8 mouse cellular contexts compared by ENCODE assay signal in the genomic region with DNA sequence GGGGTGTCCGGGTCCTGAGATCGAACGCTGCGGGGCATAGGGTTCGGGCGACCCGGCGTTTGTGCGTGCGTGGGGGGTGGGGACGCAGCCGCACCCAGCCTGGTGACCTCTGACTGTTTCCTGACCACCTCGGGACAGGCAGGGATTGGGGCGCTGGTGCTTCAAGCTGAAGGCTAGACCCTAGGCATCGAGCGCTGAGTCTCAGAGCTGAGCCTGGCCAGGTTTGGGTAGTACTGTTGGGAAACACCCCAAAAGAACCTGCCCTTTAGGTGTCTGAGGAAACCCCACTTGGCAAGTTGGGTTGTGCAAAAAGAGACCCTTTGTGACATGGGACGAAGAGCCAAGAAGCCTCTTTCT. TPM values are rescaled to one million over a fixed set of nuclear protein-coding genes. Genes with fewer than 3 reads are reported as not detected.
DNase-seq lines count a peak whose midpoint lies in the region; ATAC-seq and TF ChIP-seq lines count a peak whose summit lies in the region.

A gene (minus strand): TSS at position 38 of the 357 bp plus-strand sequence.

- TF ChIP-seq CTCF in small intestine, adult 2 months (IDR thresholded peaks at IDR 0.05; ENCODE audit: extremely low read depth, insufficient read length, insufficient replicate concordance, low read depth, low read length) = no peak

- 12% methylated on average over 17 of the region's 17 CpGs for WGBS in small intestine, adult 2 months

- H3K27me3 ChIP-seq in megakaryocyte, embryonic 14.5 days (replicated peaks) = peaks cover 85% of the 10 kb centered on the region
- H3K27me3 ChIP-seq in small intestine, adult 2 months (ENCODE audit: control insufficient read depth, insufficient read depth, low read length) = peaks cover 6% of the 10 kb centered on the region; the same call in 1 of the 2 replicates

- DNase-seq in cerebellum, adult 8-10 months = no peak
- DNase-seq in left cerebral cortex, postnatal 36 days (ENCODE audit: low spot score in 2 of 2) = no peak
- no peak for DNase-seq in gastrocnemius, adult 18-20 months (ENCODE audit: low spot score)

- no peak within 1 kb of the TSS for H3K27ac ChIP-seq in small intestine, adult 2 months (ENCODE audit: insufficient read depth, low read depth, low read length)

- intact Hi-C loops in left cerebral cortex, postnatal 36 days (cut with DNase I) = loop anchor here (5.0 kb wide), 5 partner anchors 55 to 320 kb away; no protein-coding TSS in a partner anchor

- peak within 1 kb of the TSS; percentile 91 for H3K4me3 ChIP-seq in megakaryocyte, embryonic 14.5 days (replicated peaks)
- peak within 1 kb of the TSS; percentile 75 for H3K4me3 ChIP-seq in small intestine, adult 2 months (ENCODE audit: low read depth, low read length)

- H3K9me3 ChIP-seq in megakaryocyte, embryonic 14.5 days = peaks cover 14% of the 10 kb centered on the region; the same call in 1 of the 2 replicates

- peak; percentile 54 for ATAC-seq in cerebellum, adult (ENCODE audit: insufficient number of reproducible peaks, low FRiP score, low TSS enrichment)
- ATAC-seq in megakaryocyte, adult 5-6 weeks (ENCODE audit: poor library complexity, severe bottlenecking) = no peak
- ATAC-seq in CD4-positive, CD25-positive, alpha-beta regulatory T cell, adult 4 months = no peak

- peaks cover 38% of the 10 kb centered on the region for H3K4me1 ChIP-seq in megakaryocyte, embryonic 14.5 days
- peaks cover 6% of the 10 kb centered on the region for H3K4me1 ChIP-seq in small intestine, adult 2 months (ENCODE audit: control insufficient read depth, insufficient read depth, insufficient read length, low read length)

- H3K36me3 ChIP-seq in megakaryocyte, embryonic 14.5 days (replicated peaks; ENCODE audit: low read length) = no peaks in the 10 kb centered on the region
- no peaks in the 10 kb centered on the region for H3K36me3 ChIP-seq in small intestine, adult 2 months (ENCODE audit: control insufficient read depth, insufficient read depth, low read length)

- no peak for TF ChIP-seq POLR2A in small intestine, adult 2 months (IDR thresholded peaks at IDR 0.05; ENCODE audit: low read depth, low read length)

RNA-seq across cellular contexts. Expression of the gene that starts here (rescaled TPM):
- polyA plus RNA-seq in megakaryocyte, embryonic 14.5 days (2012; ENCODE audit: insufficient read depth, low replicate concordance) = 0.47 TPM in 1 of 2 replicates, not detected in the other
- not detected in 2 replicates for total RNA-seq in megakaryocyte, adult 5-6 weeks (2015)
- total RNA-seq in megakaryocyte, adult 5-6 weeks (2017) = not detected in 2 replicates
- 100 to 1,000 TPM; 171 to 200 TPM for total RNA-seq in left cerebral cortex, postnatal 36 days (2021)
- polyA plus RNA-seq in small intestine, adult 2 months (2012; rRNA removed) = 2.0 TPM in 2 replicates
- under 1 TPM in 1 of 2 experiments, not detected in 1; 0.45 TPM for total RNA-seq in gastrocnemius, adult 18-20 months (2021)
- polyA plus RNA-seq in CD4-positive, CD25-positive, alpha-beta regulatory T cell, adult 4 months (2017; shearing (Covaris generic)) = 1 to 10 TPM; 1.3 to 2.1 TPM

Comparison
In these comparisons a context has a peak if more than half of its experiments do, and no peak if none do; other contexts are left out.
1. RNA of the gene that starts here (total RNA-seq): 171 to 200 TPM in left cerebral cortex, postnatal 36 days; 0.45 TPM in gastrocnemius, adult 18-20 months and not detected in megakaryocyte, adult 5-6 weeks; every median in the first group is over 100 times any median in the second.